Mouse (Mus musculus): Measurements from ENCODE around the gene Ptges2.

DNA sequence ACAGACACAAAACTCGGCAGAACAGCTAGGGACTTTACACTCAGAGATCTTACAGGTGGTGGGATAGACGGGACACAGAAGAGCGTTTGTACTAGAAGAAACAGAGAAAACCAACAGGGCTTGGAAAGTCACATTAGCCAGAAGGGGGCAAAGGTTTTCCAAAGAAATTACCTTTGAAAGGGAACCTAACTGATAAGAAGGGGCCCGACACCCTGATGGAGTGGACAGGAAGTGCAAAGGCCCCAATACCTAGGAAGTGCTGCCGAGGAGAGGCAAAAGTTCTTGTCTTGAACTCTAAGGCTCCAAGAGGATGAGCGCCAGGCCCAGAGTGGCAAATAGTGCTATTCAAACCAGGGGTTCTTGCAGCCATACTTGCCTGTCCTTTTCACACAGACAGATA lies 41.9 kb upstream of the Ptges2 start:
- no peak for TF ChIP-seq POLR2A (IDR thresholded peaks at IDR 0.05; ENCODE audit: control insufficient read depth, low read depth, low read length)
- TF ChIP-seq CTCF (IDR thresholded peaks at IDR 0.05; ENCODE audit: control insufficient read depth, insufficient read depth, insufficient replicate concordance, low read depth, low read length) = no peak

All from testis, adult 2 months (tissue).